Mouse (Mus musculus) T-cell, adult 2 months (primary cell): ENCODE measurements around the gene Tjp2.

Experiments
- DNase-seq: peaks from one replicate; pipeline ENCODE4 v3.0.0; 2022; ENCODE audit warnings: low spot score

Tjp2 gene

DNA sequence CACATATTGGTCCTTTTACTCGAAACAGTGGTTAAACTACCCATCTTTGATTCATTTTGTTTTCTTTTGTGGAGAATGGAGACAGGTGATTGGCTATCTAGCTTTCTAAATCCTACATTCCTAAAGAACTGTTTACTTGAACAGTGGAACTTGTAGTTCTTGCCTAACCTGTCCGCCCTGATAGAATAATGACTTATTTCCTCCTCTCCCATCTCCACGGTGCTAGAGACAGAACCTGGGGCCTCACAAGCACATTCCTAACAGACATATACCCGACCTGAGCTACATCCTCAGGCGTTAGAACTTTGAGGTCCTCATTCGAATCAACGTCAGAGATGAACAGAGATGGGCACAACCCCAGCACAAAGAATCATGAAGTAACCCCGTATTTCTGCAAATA is 44.4 kb downstream of the Tjp2 start:
- no peak for DNase-seq

DNA sequence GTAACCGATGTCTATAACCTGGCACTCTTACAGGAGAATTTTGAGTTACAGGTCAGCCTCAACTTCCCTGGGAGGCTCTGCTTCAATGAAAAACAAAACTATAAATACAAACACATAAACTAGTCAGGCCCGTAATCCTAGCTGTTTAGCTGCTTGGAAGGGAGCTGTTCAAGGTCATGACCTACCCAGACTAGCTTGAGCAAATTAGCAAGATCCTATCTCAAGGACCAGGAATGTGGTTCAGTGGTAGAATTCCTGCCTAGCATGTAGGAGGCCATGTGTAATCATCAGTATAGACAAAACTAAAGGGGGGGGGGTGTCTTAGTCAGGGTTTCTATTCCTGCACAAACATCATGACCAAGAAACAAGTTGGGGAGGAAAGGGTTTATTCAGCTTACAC is 46.7 kb downstream of the Tjp2 start:
- no peak for DNase-seq

DNA sequence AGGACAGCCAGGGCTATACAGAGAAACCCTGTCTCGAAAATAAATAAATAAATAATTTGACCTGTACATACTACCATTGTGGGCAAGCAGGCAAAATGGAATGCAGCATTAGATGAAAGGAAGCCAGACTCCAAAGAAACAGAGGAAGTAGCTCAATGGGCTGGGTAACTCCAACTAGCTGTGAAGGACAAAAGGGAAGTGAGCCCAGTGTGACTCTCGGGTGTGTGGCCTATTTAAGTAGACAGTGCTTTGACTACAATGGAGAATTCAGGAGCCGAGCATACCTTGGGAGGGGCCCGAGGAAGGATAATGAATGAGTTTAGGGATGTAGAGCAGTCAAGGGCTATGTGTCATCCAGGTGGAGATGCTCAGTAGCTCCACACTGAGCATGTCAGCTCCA is 48.1 kb downstream of the Tjp2 start:
- DNase-seq = no peak

- DNase-seq = no peak
Observed at GRCm38 (mm10) chr19:24174896-24175295, 49.9 kb downstream of the Tjp2 start.

- DNase-seq = peak; percentile 29
Observed at GRCm38 (mm10) chr19:24173608-24174523, 51.0 kb downstream of the Tjp2 start.

DNA sequence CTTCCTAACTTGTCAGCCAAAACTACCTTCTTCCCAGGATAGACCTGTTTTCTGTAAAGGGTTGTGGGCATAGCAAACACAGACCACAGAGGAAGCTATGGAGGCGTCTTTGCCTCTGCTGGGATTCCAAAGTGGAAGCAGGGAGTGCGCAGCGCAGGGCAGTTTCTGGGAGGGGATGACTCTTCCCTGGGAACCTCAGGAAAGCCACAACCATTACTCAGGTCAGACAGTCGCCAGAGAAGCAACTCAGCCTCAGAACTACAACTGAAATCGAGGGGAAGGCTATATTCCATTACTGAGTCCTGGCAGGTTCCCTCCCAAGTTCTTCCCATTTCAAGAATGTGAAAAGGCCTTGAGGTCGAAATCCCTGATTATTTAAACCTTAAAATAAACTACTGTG is 51.8 kb downstream of the Tjp2 start:
- no peak for DNase-seq

- DNase-seq = no peak
Observed at GRCm38 (mm10) chr19:24168531-24168930, 56.3 kb downstream of the Tjp2 start.

DNA sequence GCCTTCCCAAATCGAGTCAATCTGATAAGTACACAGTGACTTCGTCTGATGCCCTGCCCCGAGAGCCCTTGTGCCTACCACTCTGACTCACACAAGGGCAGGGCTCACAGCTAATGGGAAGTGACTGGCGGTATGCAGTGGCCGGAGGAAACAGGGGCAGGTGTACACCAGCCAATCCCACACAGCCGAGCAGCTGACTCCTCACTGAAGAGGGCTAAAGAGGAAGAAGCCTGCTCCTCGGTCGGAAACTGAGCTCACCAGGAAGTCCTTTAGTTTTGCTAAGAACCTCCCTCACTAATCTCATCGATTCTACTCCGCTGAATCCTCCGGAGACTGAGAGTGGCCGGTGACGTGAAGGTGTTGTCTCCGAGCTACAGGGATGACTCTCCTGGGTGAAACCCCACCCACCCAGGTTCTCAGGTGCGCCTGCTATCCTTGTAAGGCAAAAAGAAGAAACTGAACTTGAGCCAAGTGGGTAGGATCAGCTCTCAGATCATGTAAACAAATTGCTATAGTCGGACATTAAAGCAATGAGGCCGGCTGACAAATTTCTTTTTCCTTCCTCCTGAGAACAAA is 58.2 kb downstream of the Tjp2 start:
- peak; percentile 6 for DNase-seq

DNA sequence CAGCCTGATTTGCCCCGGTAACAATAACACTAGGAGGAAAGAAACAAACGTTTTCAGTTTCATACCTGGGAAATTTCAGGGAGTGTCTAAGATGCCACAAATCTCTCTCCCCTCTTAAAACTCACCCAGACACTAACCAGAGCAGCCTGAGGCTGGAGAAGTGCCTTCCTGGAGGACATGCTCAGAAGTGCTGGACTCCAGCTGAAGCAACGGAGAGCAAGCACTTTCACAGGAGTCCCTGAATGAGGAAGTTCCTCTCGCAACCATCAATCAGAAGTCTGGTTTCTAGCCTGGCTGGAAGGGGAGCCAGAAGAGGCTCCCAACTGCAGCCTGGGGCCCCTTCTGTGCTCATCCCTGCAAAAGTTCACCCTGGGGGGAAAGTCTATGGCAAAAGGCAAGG is 60.9 kb downstream of the Tjp2 start:
- DNase-seq = no peak

DNA sequence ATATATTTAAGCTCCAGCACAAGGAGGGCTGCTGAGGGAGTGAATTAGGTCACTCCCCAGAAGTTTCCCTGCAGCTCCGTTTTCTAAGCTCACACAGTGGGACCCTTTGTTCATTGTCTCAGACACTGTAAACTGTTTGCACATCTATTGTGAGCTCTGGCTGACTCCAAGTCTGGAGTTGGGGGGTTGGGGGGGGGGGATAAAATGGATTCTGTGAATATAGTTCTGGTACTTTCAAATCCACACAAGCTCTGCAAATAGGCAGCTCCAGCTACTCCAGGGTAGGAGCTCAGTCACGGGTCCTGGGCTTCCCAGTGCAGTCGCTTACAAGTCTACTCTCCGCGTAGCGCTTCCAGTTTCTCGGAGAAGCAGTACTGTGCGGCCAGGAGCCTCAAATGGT is 64.4 kb downstream of the Tjp2 start:
- DNase-seq = no peak

- DNase-seq = no peak
Observed at GRCm38 (mm10) chr19:24159751-24160150, 65.1 kb downstream of the Tjp2 start.

DNA sequence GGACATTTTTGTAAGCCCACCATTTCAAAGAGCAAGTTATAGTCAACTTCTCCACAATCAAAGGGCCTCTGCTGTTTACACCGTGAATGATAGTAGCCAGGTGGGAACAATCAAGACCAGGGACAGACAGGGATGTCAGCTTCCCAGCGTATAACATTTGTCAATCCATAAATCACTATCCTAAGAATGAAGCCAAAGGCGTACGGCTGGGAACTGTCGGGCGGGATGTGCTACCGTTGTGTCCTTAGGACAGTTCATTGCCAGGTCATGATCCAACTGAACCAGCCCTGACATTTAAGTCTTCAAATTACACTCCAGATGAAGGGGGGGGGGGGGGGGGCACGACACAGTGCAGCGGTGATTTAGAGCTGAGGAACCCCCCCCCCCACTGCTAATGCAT is 65.5 kb downstream of the Tjp2 start:
- no peak for DNase-seq

DNA sequence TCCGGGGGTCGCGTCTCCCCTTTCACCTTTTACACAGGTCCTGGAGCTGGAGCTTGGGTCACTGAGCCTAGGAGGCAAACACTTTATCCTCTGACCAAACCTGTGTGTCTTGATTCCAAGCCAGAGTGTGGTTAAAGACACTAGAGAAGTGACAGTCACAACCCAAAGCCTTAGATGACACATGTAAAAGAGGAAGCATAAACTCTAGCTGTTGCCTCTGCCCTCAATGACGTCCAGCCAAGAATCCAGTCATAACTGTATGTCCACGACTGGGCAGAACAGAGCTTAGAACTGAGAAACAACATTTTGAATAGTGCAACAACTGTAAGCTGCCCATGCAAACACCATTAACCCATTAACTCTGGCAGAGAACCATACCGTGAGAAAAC is 68.8 kb downstream of the Tjp2 start:
- DNase-seq = no peak

GRCm38 (mm10) chr19:24155395-24156066 is 69.3 kb downstream of the Tjp2 start:
- DNase-seq = no peak

DNA sequence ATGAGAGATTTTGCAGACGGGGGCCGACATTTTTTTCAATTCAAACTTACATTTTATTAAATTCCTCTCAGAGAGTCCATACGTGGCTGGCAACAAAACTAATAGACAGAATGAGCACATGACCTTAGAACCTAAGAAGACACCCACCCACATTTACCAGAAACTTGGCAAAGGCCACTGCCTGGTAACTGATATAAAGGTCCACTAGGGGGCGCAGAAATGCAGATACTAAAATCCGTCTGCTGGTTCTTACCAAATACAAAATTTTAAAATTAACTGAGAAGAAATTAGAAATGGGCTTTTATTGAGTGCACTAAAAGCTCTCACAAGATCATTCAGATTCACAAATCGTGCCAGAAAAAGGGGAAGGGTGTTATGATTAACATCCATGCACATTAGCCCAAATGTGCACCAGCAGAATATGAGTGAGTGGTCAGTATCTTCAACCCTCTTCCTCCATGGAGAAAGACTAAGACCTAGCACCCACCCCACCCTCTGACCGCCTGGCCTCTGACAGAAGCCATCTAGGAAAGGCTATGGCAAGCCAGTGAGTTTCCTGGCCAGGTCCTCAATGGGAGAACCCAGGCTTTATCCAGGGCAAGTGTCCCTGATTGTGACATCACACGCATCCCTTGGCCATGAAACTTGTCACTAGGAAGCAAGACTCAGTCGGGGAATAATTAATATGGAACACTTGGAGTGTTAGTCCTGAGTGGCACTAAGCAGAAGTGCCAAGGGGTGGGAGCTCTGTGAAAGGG is 71.4 kb downstream of the Tjp2 start:
- DNase-seq = no peak

GRCm38 (mm10) chr19:24144009-24144408 is 80.8 kb downstream of the Tjp2 start:
- DNase-seq = no peak

DNA sequence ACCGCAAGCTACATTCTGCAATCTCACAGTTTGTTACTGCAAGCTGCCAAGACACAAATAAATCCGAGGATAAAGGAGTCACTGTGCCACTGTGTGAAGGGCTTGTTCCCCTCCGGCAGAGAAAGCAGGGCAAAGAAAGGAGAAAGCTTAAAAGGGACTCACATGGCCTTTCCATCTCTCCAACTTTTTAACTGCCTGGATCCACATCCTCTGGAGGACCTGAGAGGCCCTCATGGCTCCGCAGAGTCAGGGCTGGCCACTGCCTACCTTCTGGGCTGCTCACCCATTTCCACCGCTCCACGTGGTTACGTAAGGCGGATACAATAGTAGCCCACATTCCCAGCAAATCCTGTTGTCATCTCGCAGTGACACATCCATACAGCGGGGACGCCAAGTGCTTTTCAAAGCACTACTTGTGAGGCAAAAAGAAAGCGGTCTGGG is 82.2 kb downstream of the Tjp2 start:
- DNase-seq = no peak

DNA sequence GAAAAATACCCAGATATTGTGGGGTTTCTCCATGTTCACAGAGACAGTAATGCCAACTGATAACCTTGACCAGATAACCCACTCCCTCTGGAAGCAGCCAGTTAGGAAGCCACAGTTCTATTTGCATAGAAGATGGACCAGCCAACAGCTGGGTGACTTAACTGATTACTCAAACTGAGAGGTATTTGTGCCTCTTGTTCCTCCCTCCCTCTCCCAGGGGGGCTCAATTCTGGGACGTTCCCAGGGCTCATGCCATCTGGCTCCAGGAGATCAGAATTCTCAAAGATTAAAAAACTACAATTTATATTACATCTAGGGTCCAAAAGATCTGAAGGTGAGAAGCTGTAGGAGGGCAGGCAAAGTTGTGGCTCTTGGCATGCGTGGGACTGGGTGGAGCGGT is 84.5 kb downstream of the Tjp2 start:
- no peak for DNase-seq

- DNase-seq = no peak
Observed at GRCm38 (mm10) chr19:24137392-24137791, 87.4 kb downstream of the Tjp2 start.

DNA sequence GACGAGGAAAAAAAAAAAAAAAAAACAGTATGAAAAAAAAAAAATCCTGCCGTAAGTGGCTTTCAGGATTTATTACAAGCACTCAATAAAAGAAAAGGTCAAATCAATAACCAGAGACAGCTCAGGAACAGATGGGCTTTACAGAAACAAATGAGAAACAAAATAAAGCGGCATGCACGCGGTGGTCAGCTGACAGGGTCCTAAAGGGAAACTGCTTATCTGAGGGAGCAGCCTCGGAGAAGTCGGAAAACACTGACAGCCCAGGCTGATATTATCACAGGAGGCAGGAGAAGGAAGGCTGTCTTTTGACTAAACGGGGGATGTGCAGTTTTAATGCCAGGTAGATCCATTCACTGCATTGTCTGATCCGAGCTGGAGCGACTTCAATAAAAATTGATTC is 89.8 kb downstream of the Tjp2 start:
- no peak for DNase-seq

DNA sequence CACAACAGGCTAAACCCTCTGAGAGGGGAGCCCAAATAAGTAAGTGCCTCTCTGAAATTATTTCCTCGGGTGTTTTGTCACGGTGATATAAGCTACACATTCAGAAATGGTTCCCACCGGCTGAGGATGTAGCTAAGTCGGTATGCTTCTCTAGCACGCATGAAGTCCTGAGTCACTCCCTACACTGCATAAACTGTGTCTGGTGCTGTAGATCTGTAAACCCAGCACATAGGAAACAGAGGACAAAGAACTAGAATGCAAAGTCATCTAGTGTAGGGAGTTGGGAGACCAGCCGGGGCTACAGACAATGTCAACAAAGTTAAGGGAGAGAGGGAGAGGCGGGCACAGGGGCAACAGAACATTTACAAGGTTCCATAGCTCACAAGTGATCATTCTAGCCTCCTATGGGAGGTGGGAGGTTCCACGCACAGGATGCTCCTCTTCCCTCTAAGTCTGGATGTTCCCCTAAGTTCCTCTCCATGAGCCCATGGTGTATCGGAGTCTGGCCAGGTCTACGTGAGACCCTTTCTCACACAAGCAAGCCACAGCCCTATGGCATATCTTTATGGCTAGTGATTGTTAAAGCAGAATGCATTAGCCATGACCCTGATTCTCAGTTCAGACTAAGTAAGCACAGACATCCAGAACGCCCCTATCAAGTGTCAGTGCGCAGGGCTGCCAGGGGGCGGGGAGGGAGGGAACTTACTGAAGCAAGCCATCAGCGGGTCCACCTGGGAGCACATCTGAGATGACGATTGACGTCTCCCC is 90.5 kb downstream of the Tjp2 start:
- no peak for DNase-seq
